Mouse (Mus musculus) heart, embryonic 10.5 days (tissue): ENCODE data around the gene D430041D05Rik. TPM values are rescaled to one million over a fixed set of nuclear protein-coding genes. Genes with fewer than 3 reads are reported as not detected.
A peak's percentile ranks its signal among the peaks of the same experiment; 100 is the strongest.

Experiments
- DNase-seq: peaks from one replicate; pipeline ENCODE4 v3.0.0-alpha.2; 2017; ENCODE audit warnings: low spot score
- H3K27ac ChIP-seq: fragments of 300-500 bp; sonication (generic); 2 replicates; pipeline ENCODE4 v1.5.1; 2016; ENCODE audit warnings: mild to moderate bottlenecking
- H3K27me3 ChIP-seq: fragments of 300-500 bp; sonication (generic); 2 replicates; pipeline ENCODE4 v1.6.1; 2016; ENCODE audit warnings: mild to moderate bottlenecking; ENCODE audit not compliant: poor library complexity, insufficient read depth, severe bottlenecking
- H3K36me3 ChIP-seq: fragments of 300-500 bp; sonication (generic); 2 replicates; pipeline ENCODE4 v1.6.1; 2016; ENCODE audit warnings: mild to moderate bottlenecking, moderate library complexity
- H3K4me1 ChIP-seq: fragments of 300-500 bp; sonication (generic); 2 replicates; pipeline ENCODE4 v1.6.1; 2016; ENCODE audit warnings: mild to moderate bottlenecking
- H3K4me3 ChIP-seq: fragments of 300-500 bp; sonication (generic); 2 replicates; pipeline ENCODE4 v1.5.1; 2016; ENCODE audit warnings: mild to moderate bottlenecking, moderate library complexity
- H3K9me3 ChIP-seq: fragments of 300-500 bp; sonication (generic); 2 replicates; pipeline ENCODE4 v1.6.1; 2016; ENCODE audit warnings: mild to moderate bottlenecking, moderate library complexity
- WGBS: fragments of 180-500 bp; shearing (Covaris S2); methylation state at CpG from one replicate; pipeline ENCODE4 v1.1.7; 2016; 5-methylcytosine and 5-hydroxymethylcytosine counted together
- polyA plus RNA-seq: library from polyadenylated mRNA; unstranded; fragments of >200 nt; fragmentation: Nextera tagmentation; extraction: Ambion mirVana; gene quantifications from 2 replicates; pipeline ENCODE4 v1.2.1, GENCODE M21; 2016

The D430041D05Rik gene
- polyA plus RNA-seq, 1 experiment from 2014 or later, result 0.11 TPM

GRCm38 (mm10) chr2:104323351-104323750, 87.5 kb downstream of the D430041D05Rik start:
- 88% methylated on average over 5 of the region's 5 CpGs for WGBS

GRCm38 (mm10) chr2:104320061-104320624, 90.7 kb downstream of the D430041D05Rik start:
- Histone ChIP-seq H3K4me3 (no peak overlapping the region), H3K4me1 (no peaks in the 10 kb centered on the region), H3K9me3 (no peaks in the 10 kb centered on the region), H3K36me3 (no peaks in the 10 kb centered on the region), H3K27ac (no peak overlapping the region), H3K27me3 (no peaks in the 10 kb centered on the region)
- WGBS, result 90% methylated on average over 13 of the region's 13 CpGs
- no peak for DNase-seq

More at GRCm38 (mm10) chr2:104323351-104323750, 87.5 kb downstream of the D430041D05Rik start:
- no peaks in the 10 kb centered on the region for H3K4me1 ChIP-seq
- no peak overlapping the region for H3K27ac ChIP-seq
- no peaks in the 10 kb centered on the region for H3K27me3 ChIP-seq
- H3K4me3 ChIP-seq, result no peak overlapping the region
- H3K36me3 ChIP-seq, result no peaks in the 10 kb centered on the region
- no peak for DNase-seq
- H3K9me3 ChIP-seq, result no peaks in the 10 kb centered on the region

GRCm38 (mm10) chr2:104319443-104319842, 91.4 kb downstream of the D430041D05Rik start:
- 91% methylated on average over 10 of the region's 10 CpGs for WGBS
- H3K27me3 ChIP-seq, result no peaks in the 10 kb centered on the region
- no peaks in the 10 kb centered on the region for H3K9me3 ChIP-seq
- no peak for DNase-seq
- no peak overlapping the region for H3K27ac ChIP-seq
- H3K4me1 ChIP-seq, result no peaks in the 10 kb centered on the region
- H3K36me3 ChIP-seq, result no peaks in the 10 kb centered on the region
- no peak overlapping the region for H3K4me3 ChIP-seq

GRCm38 (mm10) chr2:104318881-104319280, 91.9 kb downstream of the D430041D05Rik start:
- no peak for DNase-seq
- WGBS, result 51% methylated on average over 8 of the region's 8 CpGs

GRCm38 (mm10) chr2:104318259-104318658, 92.6 kb downstream of the D430041D05Rik start:
- H3K9me3 ChIP-seq, result no peaks in the 10 kb centered on the region
- WGBS, result 74% methylated on average over 2 of the region's 2 CpGs
- H3K27ac ChIP-seq, result no peak overlapping the region
- no peaks in the 10 kb centered on the region for H3K27me3 ChIP-seq
- DNase-seq, result no peak
- no peak overlapping the region for H3K4me3 ChIP-seq
- H3K4me1 ChIP-seq, result no peaks in the 10 kb centered on the region
- H3K36me3 ChIP-seq, result no peaks in the 10 kb centered on the region

More at GRCm38 (mm10) chr2:104318881-104319280, 91.9 kb downstream of the D430041D05Rik start:
- Histone ChIP-seq H3K27ac (no peak overlapping the region), H3K4me3 (no peak overlapping the region), H3K9me3 (no peaks in the 10 kb centered on the region), H3K36me3 (no peaks in the 10 kb centered on the region), H3K4me1 (no peaks in the 10 kb centered on the region), H3K27me3 (no peaks in the 10 kb centered on the region)

DNA sequence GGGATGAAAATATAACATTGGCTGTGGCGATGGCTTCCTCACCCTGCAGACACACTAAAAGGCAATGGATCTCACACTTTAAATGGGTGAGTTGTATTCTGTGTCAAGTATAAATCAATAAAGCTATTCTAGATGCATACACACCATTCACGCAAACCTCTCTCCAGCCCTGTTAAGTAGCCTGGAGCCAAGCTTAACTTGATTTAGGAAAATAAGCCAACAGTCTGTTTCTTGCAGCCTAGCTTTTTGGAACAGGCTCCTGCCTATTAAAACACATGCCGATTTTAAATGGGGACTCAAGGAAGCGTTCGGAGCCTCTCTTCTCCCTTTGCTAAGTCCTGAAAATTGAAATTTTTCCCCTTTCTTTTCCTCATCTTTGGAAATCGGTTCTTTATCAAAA, 93.2 kb downstream of the D430041D05Rik start:
- Histone ChIP-seq H3K27ac (no peak overlapping the region), H3K9me3 (no peaks in the 10 kb centered on the region), H3K36me3 (no peaks in the 10 kb centered on the region), H3K4me3 (no peak overlapping the region), H3K27me3 (no peaks in the 10 kb centered on the region), H3K4me1 (no peaks in the 10 kb centered on the region)
- 81% methylated on average over 6 of the region's 6 CpGs for WGBS
- no peak for DNase-seq

DNA sequence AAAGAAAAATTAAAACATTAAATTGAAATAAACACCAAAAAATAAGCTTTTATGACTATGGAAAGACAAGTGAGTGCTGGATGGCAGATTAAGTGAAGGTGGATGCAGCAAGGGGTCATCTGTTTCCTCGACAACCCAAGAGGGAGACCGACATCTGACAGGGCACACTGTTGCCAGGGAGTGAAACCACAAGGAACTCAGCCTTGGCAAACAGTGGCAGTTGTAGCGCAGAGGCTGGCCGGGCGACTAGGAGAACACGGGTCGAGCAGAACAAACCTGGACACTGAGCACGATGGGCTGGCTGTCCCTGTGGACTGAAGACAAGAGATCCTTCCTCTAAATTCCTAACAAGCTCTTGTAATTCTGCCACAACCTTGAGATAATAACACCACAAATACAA, 94.3 kb downstream of the D430041D05Rik start:
- Histone ChIP-seq H3K36me3 (no peaks in the 10 kb centered on the region), H3K9me3 (no peaks in the 10 kb centered on the region), H3K27ac (no peak overlapping the region), H3K4me1 (no peaks in the 10 kb centered on the region), H3K4me3 (no peak overlapping the region), H3K27me3 (no peaks in the 10 kb centered on the region)
- DNase-seq, result no peak
- WGBS, result 84% methylated on average over 8 of the region's 8 CpGs

DNA sequence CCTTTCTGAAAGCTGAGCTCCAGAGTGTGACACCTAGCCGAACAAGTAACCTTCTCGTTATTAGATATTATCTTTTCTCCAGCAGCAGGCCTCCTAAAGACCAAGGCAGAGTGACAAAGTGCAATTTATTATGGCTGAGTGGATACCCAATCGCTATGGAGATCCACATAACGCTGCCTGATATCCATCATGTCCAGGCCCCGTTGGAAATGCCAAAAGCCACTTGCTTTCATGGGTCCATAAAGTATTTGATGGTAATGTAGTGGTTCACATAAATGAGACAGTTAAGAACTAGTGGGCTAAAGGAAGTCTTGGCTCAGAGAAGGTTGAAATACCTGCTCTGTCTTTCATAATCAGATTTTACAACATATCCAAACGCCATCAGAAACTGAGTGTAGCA, 97.6 kb downstream of the D430041D05Rik start:
- DNase-seq, result no peak
- H3K4me1 ChIP-seq, result no peaks in the 10 kb centered on the region
- WGBS, result 77% methylated on average over 6 of the region's 6 CpGs
- H3K27ac ChIP-seq, result no peak overlapping the region
- no peaks in the 10 kb centered on the region for H3K27me3 ChIP-seq
- no peaks in the 10 kb centered on the region for H3K36me3 ChIP-seq
- no peaks in the 10 kb centered on the region for H3K9me3 ChIP-seq
- no peak overlapping the region for H3K4me3 ChIP-seq

GRCm38 (mm10) chr2:104307102-104307501, 103.7 kb downstream of the D430041D05Rik start:
- H3K27me3 ChIP-seq, result no peaks in the 10 kb centered on the region
- H3K4me1 ChIP-seq, result no peaks in the 10 kb centered on the region
- no peaks in the 10 kb centered on the region for H3K9me3 ChIP-seq
- no peak overlapping the region for H3K27ac ChIP-seq
- DNase-seq, result no peak
- H3K4me3 ChIP-seq, result no peak overlapping the region
- H3K36me3 ChIP-seq, result no peaks in the 10 kb centered on the region
- WGBS, result 71% methylated on average over 4 of the region's 4 CpGs

GRCm38 (mm10) chr2:104305722-104306121, 105.1 kb downstream of the D430041D05Rik start:
- Histone ChIP-seq H3K9me3 (no peaks in the 10 kb centered on the region), H3K4me3 (no peak overlapping the region), H3K27me3 (no peaks in the 10 kb centered on the region), H3K27ac (no peak overlapping the region), H3K4me1 (no peaks in the 10 kb centered on the region), H3K36me3 (no peaks in the 10 kb centered on the region)
- DNase-seq, result no peak
- 74% methylated on average over 5 of the region's 5 CpGs for WGBS

DNA sequence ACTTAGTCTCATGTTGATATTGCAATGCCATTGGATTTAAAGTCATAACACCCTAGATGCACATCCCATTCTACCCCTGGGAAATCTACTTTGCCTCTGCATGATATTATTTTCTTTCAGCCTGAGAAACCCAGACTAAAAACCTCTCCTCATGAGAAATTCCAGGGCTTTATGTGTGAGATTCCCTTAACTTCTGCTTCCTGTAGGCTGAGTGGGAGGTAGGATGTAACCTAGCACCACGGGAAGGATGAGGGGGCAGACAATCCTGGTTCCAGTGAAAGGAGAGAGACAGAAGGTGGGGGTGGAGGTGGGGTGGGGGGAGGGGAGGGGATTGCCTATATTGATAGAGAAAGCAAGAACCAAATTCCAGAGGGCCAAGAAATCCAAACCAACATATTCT, 110.9 kb downstream of the D430041D05Rik start:
- H3K27me3 ChIP-seq, result no peaks in the 10 kb centered on the region
- no peak for DNase-seq
- no peak overlapping the region for H3K27ac ChIP-seq
- H3K4me3 ChIP-seq, result no peak overlapping the region
- H3K4me1 ChIP-seq, result no peaks in the 10 kb centered on the region
- H3K9me3 ChIP-seq, result no peaks in the 10 kb centered on the region
- WGBS, result 69% methylated on average over 1 of the region's 1 CpGs
- no peaks in the 10 kb centered on the region for H3K36me3 ChIP-seq

GRCm38 (mm10) chr2:104299160-104299559, 111.7 kb downstream of the D430041D05Rik start:
- 15% methylated on average over 7 of the region's 7 CpGs for WGBS
- Histone ChIP-seq H3K4me1 (no peaks in the 10 kb centered on the region), H3K9me3 (no peaks in the 10 kb centered on the region), H3K36me3 (no peaks in the 10 kb centered on the region), H3K27me3 (no peaks in the 10 kb centered on the region), H3K4me3 (no peak overlapping the region), H3K27ac (no peak overlapping the region)
- DNase-seq, result peak; percentile 88

DNA sequence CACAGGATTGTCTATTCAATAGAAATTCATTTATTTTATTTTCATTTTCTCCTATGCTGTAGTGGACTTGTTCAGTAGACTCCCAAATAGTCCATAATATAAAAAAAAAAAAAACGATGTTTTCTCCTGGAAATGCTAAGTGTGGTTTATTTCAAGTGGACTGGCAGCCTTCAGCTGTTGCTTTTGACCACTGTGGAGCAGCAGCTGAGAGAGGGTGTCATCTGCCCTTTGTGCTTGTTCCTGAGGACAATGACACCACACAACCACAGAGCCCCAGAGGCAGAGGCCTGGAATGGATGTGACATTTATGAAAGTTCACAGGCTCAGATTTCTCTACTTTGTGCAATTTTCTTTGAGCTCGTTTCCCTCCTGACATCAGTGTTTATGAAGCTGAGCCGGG, 124.0 kb downstream of the D430041D05Rik start:
- DNase-seq, result no peak
- no peak overlapping the region for H3K27ac ChIP-seq
- 70% methylated on average over 3 of the region's 3 CpGs for WGBS

DNA sequence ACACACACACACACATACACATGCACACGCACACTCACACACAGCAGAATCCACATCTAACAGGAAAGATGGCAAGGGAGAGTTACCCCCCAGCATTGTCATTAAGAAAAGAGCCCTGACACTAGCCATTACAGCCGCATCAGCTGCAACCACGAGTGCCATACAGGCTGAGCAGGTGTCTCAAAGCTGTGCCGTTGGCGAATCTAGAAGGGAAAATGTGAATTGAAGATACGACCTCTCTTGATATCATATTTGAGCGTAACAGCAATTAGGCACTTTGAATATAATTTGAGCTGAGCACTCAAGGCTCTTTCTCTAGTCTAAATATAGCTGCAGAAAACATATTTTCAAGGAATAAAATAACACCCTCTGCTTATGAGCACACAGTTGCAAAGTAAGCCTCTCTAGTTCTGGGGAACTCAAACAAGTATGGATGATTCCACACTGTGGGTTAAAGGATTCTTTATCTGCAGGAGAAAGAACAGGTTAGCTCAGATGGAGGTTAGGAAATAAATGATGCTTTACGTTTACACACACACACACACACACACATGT, 127.3 kb downstream of the D430041D05Rik start:
- H3K27me3 ChIP-seq, result no peaks in the 10 kb centered on the region
- H3K36me3 ChIP-seq, result no peaks in the 10 kb centered on the region
- H3K4me1 ChIP-seq, result no peaks in the 10 kb centered on the region
- no peaks in the 10 kb centered on the region for H3K9me3 ChIP-seq
- H3K4me3 ChIP-seq, result no peak overlapping the region
- DNase-seq, result no peak
- 90% methylated on average over 8 of the region's 8 CpGs for WGBS
- no peak overlapping the region for H3K27ac ChIP-seq

More for the DNA sequence above, 124.0 kb downstream of the D430041D05Rik start:
- no peaks in the 10 kb centered on the region for H3K27me3 ChIP-seq
- H3K4me3 ChIP-seq, result no peak overlapping the region
- no peaks in the 10 kb centered on the region for H3K36me3 ChIP-seq
- H3K9me3 ChIP-seq, result no peaks in the 10 kb centered on the region
- no peaks in the 10 kb centered on the region for H3K4me1 ChIP-seq
